Mouse (Mus musculus) embryonic fibroblast, embryonic 13.5 days (primary cell): ENCODE data around the gene Clec4a2. TPM values are rescaled to one million over a fixed set of nuclear protein-coding genes. Genes with fewer than 3 reads are reported as not detected.
"Not testable (repeated sequence)": the region's sequence is repeated elsewhere in the genome, so short reads cannot be mapped to it uniquely, and the experiment has no call there.

Experiments
- H3K27ac ChIP-seq: 2 replicates; pipeline ENCODE4 v1.5.1; 2012; ENCODE audit warnings: low read length, control low read depth, inconsistent platforms; ENCODE audit not compliant: insufficient read depth
- H3K4me1 ChIP-seq: 2 replicates; pipeline ENCODE4 v1.6.1; 2011; ENCODE audit warnings: low read length; ENCODE audit not compliant: control insufficient read depth, insufficient read depth
- H3K4me3 ChIP-seq: 2 replicates; pipeline ENCODE4 v1.5.1; 2011; ENCODE audit warnings: mild to moderate bottlenecking, control low read depth, low read length; ENCODE audit not compliant: insufficient read depth
- CTCF ChIP-seq: IDR thresholded peaks from 2 replicates; pipeline ENCODE4 v1.5.1; 2011; ENCODE audit warnings: mild to moderate bottlenecking, control low read depth, low read length, moderate library complexity, borderline replicate concordance; ENCODE audit not compliant: insufficient read depth
- POLR2A ChIP-seq: IDR thresholded peaks from 2 replicates; pipeline ENCODE4 v1.6.1; 2011; ENCODE audit warnings: low read depth, mild to moderate bottlenecking, control low read depth, low read length, moderate library complexity
- polyA plus RNA-seq: library from polyadenylated mRNA; stranded (reverse); fragments of >200 nt; gene quantifications from 2 replicates; pipeline ENCODE4 v1.2.4, GENCODE M21; 2011; ENCODE audit warnings: low read depth; ENCODE audit not compliant: missing spikeins, insufficient read length

Gene Clec4a2
- 0.68 TPM in 1 of 2 replicates, not detected in the other for polyA plus RNA-seq

- not testable (repeated sequence) for H3K4me1 ChIP-seq, H3K4me3 ChIP-seq, H3K27ac ChIP-seq
Measured at GRCm38 (mm10) chr6:123106128-123106527, at the start of gene Clec4a2. Clec4a2 (plus strand) TSS chr6:123106428.

- no peak overlapping the region for H3K4me3 ChIP-seq
- TF ChIP-seq CTCF (no peak), POLR2A (no peak)
Measured at GRCm38 (mm10) chr6:123095125-123095843, 10.9 kb upstream of the Clec4a2 start.

DNA sequence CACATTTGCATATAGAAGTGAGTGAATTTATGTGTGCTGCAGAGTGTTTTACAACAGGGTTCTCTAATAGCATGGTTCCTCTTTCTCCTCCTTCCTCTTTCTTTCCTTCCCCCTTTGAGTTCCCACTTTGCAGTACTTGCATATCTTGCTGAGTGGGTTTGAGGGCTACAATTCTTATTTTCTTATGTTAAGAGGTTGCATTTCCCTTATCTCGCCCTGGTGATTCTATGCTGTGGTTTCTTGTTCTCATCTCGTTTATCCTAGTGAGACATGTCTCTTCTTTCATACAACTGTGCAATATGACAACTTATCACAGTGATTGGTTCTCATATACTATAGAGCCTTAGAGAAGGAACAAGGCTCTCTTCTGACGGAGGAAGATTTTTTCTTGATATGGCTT, 17.0 kb downstream of the Clec4a2 start:
- H3K4me1 ChIP-seq = no peaks in the 10 kb centered on the region
- TF ChIP-seq POLR2A = no peak
- no peak for TF ChIP-seq CTCF
- H3K27ac ChIP-seq = no peak overlapping the region
- no peak overlapping the region for H3K4me3 ChIP-seq

More at GRCm38 (mm10) chr6:123095125-123095843, 10.9 kb upstream of the Clec4a2 start:
- H3K4me1 ChIP-seq = no peaks in the 10 kb centered on the region
- no peak overlapping the region for H3K27ac ChIP-seq

GRCm38 (mm10) chr6:123127173-123127572, 20.9 kb downstream of the Clec4a2 start:
- TF ChIP-seq CTCF = no peak
- no peak for TF ChIP-seq POLR2A
- Histone ChIP-seq H3K27ac (no peak overlapping the region), H3K4me1 (no peaks in the 10 kb centered on the region), H3K4me3 (no peak overlapping the region)

- H3K27ac ChIP-seq, H3K4me3 ChIP-seq, H3K4me1 ChIP-seq: not testable (repeated sequence)
Measured at GRCm38 (mm10) chr6:123137766-123138526, 31.7 kb downstream of the Clec4a2 start.

DNA sequence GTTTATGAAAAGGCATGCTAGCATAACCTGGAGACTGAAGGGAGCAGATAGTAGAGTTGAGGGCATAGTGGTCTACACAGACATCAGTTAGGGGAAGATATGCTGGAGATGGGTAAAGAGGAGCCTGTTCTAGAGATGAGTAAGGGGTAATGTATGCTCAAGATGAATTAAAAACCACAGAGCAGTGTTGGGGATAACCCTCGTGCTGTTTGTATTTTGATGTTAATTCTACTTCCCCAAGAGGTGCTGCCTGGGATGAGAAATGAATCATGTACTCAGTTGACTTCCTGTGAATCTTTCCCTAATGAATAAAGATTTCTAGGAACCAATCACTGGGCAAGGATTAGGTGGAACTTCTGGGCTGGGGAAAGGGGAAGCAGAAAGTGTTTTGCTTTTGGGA, 63.9 kb downstream of the Clec4a2 start:
- TF ChIP-seq POLR2A = no peak
- no peak for TF ChIP-seq CTCF
- Histone ChIP-seq H3K27ac (no peak overlapping the region), H3K4me1 (no peaks in the 10 kb centered on the region), H3K4me3 (no peak overlapping the region)

DNA sequence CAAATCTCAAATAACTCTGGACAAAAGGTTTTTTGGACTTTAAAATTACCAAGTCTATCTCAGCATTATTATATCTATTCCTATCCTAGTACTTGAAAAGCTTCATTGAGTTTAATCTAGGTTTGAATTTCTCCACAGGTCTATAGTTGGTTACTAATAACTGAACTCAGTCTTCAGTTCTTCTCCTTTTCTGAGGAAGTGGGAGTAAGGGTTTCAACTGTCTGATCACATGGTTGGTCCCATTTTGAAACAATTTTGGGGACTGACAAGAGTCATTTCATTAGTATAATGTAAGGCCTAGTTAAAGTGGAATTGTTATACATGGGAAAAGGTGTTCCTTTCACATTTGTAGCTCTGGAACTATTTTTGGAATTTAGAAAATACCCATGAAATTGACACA, 64.8 kb downstream of the Clec4a2 start:
- TF ChIP-seq POLR2A = no peak
- TF ChIP-seq CTCF = no peak
- Histone ChIP-seq H3K27ac (no peak overlapping the region), H3K4me1 (no peaks in the 10 kb centered on the region), H3K4me3 (no peak overlapping the region)

GRCm38 (mm10) chr6:123172593-123172992, 66.4 kb downstream of the Clec4a2 start, which contains the start of gene Clec4b2:
Clec4b2 (plus strand) TSS chr6:123172893.
- no peak within 1 kb of the TSS for H3K4me3 ChIP-seq
- no peak for TF ChIP-seq CTCF
- TF ChIP-seq POLR2A = no peak
- no peaks in the 10 kb centered on the region for H3K4me1 ChIP-seq
- no peak within 1 kb of the TSS for H3K27ac ChIP-seq

DNA sequence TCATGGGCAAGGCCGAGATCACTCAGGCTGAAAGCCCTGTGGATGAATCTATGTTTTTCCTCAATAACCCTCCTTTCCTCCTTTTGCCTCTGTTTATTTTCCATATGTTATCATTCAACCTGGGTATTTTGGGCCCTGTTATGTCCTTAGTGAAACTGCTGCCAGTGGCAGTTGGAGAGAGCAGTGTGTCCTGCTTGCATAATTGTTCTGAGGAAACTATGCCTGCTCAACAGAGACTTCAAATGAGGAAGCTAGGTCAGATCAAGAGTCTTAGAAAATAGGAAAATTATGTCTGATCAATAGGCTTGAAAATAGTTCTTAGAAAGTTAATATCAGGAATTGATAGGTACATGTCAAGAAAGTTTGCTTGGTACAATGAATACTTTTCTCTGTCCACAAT, 69.3 kb downstream of the Clec4a2 start:
- H3K4me1 ChIP-seq = no peaks in the 10 kb centered on the region
- no peak for TF ChIP-seq POLR2A
- no peak for TF ChIP-seq CTCF
- H3K27ac ChIP-seq = no peak overlapping the region
- no peak overlapping the region for H3K4me3 ChIP-seq

GRCm38 (mm10) chr6:123184862-123185261, 78.6 kb downstream of the Clec4a2 start:
- not testable (repeated sequence) for H3K4me3 ChIP-seq, H3K27ac ChIP-seq, H3K4me1 ChIP-seq

Other genes with a start within 250 kb of the Clec4a2 start
- 45.2 and 47.4 TPM in 2 replicates for gene Necap1, start 232.0 kb upstream of the Clec4a2 start, polyA plus RNA-seq
- not detected in 2 replicates for gene Clec4a1, start 184.6 kb upstream of the Clec4a2 start, polyA plus RNA-seq
- gene Clec4a3, start 153.9 kb upstream of the Clec4a2 start, polyA plus RNA-seq = not detected in 2 replicates
- not detected in 2 replicates for gene Clec4a4, start 116.1 kb upstream of the Clec4a2 start, polyA plus RNA-seq
- not detected in 2 replicates for gene Clec4b1, start 56.5 kb upstream of the Clec4a2 start, polyA plus RNA-seq
- not detected in 2 replicates for gene Clec4b2, start 66.5 kb downstream of the Clec4a2 start, polyA plus RNA-seq
- gene Clec4n, start 123.4 kb downstream of the Clec4a2 start, polyA plus RNA-seq = 0.77 TPM in 1 of 2 replicates, not detected in the other
- 0.73 and 3.4 TPM in 2 replicates for gene Clec4d, start 155.7 kb downstream of the Clec4a2 start, polyA plus RNA-seq
- not detected in 2 replicates for gene Clec4e, start 183.4 kb downstream of the Clec4a2 start, polyA plus RNA-seq
- gene Vmn2r19, start 201.9 kb downstream of the Clec4a2 start, polyA plus RNA-seq = not detected in 2 replicates